Mouse (Mus musculus): Measurements from ENCODE around the gene Cass4.

Gene Cass4

DNA sequence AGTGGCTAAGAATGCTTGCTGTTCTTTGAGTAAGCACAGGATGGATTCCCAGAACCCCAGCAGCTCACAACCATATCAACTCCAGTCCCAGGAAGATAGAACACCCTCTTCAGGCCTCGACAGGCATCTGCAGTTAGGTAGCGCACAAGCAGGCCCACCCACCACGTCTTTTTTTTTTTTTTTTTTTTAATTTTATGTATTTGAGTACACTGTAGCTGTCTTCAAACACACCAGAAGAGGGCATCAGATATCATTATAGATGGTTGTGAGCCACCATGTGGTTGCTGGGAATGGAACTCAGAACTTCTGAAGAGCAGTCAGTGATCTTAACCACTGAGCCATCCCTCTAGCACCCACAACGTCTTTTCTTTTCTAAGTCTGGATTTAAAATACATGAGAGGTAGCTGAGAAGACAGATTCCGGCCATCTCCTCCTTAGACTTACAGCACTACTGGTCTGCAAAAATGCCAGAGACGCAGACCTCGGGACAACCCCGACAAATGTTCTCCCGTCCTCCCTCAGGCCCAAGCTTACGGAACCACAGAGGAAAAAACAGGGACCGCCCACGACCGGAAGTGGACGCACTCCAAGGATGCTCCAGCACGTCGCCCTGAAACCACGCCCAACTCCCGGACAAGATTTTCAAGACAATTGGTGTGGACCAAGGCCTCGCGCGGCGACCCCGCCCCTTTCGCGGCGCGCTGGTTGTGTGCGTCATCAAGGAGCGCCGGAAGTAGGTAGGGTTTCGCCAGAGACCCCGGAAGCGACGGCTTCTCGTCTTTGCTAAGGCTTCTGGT, 46.4 kb downstream of the Cass4 start, which contains the start of gene Rtf2:
TSS of gene Rtf2 (plus strand) at position 714 of the 797 bp plus-strand sequence.
- in situ Hi-C loops (cut with MboI, MseI): loop anchor here (5.0 kb wide), 1 partner anchor 58 kb away; no protein-coding TSS in a partner anchor

DNA sequence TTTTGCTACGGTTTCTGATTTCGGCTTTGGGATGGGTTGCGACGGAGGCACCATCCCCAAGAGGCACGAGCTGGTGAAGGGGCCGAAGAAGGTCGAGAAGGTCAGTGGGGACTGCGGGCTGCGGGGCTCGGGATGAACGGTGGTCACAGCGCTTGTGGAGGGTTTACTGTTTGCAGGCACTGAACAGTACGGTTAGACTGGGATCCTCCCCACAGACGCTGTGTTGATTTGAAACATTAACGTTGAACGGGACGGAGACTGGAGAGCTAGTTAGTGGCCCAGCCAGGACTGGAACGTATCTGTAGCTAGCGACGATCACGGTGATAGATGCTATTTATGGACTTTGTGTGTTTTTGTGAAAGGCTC, 47.0 kb downstream of the Cass4 start:
- in situ Hi-C loops (cut with MboI, MseI): no loop called here

DNA sequence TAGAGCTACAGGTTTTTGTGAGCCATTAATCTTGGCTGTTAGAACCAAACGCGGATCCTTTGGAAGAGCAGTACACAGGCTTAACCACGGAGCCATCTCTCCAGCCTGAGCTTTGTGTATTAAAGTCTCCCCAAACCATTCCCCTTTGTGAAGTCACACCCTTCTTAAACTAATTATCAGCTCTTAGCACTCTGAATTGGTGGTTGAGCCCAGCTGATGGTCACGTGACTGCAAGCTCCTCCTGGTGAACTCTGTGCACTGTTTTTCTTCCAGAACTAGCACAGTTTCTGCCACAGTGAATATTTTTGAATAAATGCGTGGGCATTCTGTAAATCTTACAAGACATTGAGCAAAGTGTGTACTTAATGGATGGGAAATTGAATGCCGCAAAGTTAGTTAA, 47.6 kb downstream of the Cass4 start:
- in situ Hi-C loops (cut with MboI, MseI): no loop called here

GRCm38 (mm10) chr2:172445617-172446016, 52.0 kb downstream of the Cass4 start:
- in situ Hi-C loops (cut with MboI, MseI): no loop called here

DNA sequence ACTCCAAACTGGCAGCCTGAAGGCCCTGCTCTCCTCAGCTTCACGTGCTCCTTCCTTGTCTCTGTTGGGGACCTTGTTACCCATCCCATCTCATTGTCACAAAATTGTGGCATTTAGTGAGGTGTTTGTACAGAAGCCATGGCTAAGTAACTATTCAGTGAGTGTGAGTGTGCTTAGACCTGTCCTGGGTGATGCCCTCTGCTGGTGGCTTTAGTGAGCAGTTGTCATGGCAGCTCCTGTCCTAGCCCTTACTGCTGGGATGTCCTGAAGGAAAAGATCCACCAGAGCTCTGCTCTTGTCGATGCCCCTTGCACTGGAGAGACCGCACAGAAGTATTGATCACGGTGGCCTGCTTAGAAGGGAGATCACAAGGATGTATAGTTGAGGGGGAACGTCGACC, 53.7 kb downstream of the Cass4 start:
- in situ Hi-C loops (cut with MboI, MseI): no loop called here

GRCm38 (mm10) chr2:172448329-172448728, 54.7 kb downstream of the Cass4 start:
- in situ Hi-C loops (cut with MboI, MseI): no loop called here

DNA sequence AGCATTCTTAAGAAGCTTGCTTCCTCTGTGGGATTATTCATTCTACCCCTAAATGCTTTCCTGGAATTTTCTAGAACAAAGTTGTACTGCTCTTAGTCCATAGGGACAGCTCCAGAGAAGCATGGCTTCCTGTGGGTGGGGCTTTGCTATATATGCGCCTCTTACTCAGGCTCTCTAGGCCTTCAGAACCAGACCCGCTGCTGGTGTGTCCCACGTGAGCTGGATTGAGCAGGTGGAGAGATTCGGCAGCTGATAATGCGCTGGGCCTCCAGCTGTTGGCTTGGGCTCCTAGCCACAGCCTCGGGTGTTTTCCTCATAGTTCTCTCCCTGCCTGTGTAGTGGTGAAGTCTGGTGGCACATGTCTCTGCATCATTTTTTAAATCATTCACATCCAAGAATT, 57.0 kb downstream of the Cass4 start:
- in situ Hi-C loops (cut with MboI, MseI): no loop called here

DNA sequence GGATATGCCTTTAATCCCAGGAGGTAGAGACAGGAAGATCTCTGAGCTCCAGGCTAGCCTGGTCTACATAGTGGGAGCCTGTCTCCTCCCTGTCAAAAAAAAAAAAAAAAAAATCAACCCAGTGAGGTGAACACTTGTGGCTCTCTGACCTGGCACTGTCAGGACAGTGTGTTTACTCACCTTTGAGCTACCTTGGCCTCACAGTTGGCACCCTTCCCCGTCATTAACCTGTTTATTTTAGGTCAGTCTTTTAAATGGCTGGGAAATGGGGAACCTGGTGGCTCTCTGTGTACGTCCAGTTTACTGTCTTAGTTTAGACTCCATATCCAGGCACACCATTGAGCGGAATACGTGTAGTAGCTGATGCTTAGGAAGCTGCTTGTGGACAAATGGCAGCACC, 58.4 kb downstream of the Cass4 start:
- in situ Hi-C loops (cut with MboI, MseI): no loop called here

- in situ Hi-C loops (cut with MboI, MseI): no loop called here
Observed at GRCm38 (mm10) chr2:172452458-172452857, 58.9 kb downstream of the Cass4 start.

GRCm38 (mm10) chr2:172458496-172458895, 64.9 kb downstream of the Cass4 start, which contains the start of gene Gcnt7:
Gcnt7 (minus strand) TSS chr2:172458596.
- in situ Hi-C loops (cut with MboI, MseI): no loop called here

DNA sequence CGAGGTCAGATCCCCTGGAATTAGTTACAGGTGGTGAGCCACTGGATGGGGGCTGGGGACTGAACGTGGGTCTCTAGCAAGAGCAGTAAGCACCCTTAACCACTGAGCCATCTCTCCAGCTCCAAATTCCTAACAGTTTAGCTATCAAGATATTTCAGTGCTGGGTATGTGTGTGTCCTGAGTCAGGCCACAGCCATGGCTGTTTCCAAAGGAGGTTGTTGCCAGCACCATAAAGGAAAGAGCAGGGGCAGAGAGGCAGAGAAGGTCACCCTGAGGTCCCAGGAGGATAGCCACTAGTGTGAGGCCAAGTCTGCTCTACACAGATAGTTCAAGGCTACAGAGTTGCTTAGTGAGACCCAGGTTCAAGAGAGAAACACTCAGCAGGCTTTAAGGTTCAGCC, 67.1 kb downstream of the Cass4 start:
- in situ Hi-C loops (cut with MboI, MseI): no loop called here

DNA sequence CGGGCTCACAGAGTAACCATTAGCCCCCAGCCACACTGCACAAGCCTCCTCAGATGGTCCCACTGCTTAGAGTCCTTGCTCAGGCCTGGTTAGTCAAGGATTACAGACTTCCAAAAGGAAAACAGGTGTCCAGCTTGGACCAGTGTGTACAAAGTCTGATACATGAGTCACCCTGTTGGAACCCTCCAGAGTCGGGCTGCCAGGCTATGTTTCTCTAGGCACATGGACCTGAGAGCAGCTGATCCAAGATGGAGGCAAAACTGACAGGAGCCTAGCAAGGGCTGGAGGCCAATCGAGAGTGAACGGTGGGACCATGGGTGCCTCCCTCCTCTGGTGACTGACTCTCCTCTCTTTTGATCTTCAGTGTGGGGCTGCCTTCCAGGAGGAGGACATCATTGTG, 69.2 kb downstream of the Cass4 start:
- in situ Hi-C loops (cut with MboI, MseI): no loop called here

GRCm38 (mm10) chr2:172466427-172467132, 73.0 kb downstream of the Cass4 start:
- in situ Hi-C loops (cut with MboI, MseI): no loop called here

- in situ Hi-C loops (cut with MboI, MseI): no loop called here
Observed at GRCm38 (mm10) chr2:172467206-172467605, 73.6 kb downstream of the Cass4 start.

GRCm38 (mm10) chr2:172468346-172468819, 74.8 kb downstream of the Cass4 start:
- in situ Hi-C loops (cut with MboI, MseI): no loop called here

- in situ Hi-C loops (cut with MboI, MseI): no loop called here
Observed at GRCm38 (mm10) chr2:172472318-172472717, 78.7 kb downstream of the Cass4 start, which contains the start of gene Fam209. Fam209 (plus strand) TSS chr2:172472520.

- in situ Hi-C loops (cut with MboI, MseI): no loop called here
Observed at GRCm38 (mm10) chr2:172473591-172473990, 80.0 kb downstream of the Cass4 start.

DNA sequence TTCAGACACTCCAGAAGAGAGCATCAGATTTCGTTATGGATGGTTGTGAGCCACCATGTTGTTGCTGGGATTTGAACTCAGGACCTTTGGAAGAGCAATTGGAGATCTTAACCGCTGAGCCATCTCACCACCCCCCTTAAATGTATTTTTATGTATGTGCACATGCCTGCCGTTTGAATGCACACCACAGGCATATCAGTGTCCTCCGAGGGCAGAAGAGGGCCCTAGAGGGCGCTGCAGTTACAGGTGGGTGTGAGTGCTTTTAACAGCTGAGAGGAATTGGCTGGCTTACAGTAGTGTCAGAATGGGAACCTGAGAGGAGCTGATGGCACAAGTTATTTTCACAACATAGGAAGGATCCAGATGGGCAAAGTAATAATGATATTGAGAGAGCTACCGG, 81.4 kb downstream of the Cass4 start:
- in situ Hi-C loops (cut with MboI, MseI): loop anchor here (5.0 kb wide), 1 partner anchor 297 kb away; no protein-coding TSS in a partner anchor

DNA sequence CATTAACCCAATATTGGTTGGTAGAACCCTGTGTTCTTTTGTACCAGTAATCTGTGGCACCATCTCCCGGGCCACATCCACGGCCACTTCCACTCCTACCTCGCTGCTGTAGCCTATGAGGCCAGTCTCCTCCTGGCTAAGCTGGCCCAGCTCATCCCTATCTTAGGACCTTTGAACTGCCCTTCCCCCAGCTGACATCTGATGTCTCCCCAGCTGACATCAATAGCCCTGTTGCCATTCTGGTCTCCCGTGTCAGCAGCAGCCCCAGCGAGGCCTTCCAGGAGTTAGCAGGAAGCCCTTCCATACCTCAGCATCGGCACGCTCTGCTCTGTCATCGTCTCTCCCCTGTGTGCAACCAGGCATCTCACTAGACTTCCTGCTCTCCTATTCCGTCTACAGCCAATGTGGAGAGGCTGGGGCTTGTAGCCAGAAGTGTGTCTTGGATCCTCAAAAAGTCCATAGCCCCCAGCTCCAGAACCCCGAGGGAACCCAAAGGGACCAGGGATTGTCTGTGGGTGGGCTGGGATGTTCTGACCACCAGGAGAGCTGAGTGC, 83.2 kb downstream of the Cass4 start:
- in situ Hi-C loops (cut with MboI, MseI): loop anchor here (5.0 kb wide), 1 partner anchor 296 kb away; no protein-coding TSS in a partner anchor

DNA sequence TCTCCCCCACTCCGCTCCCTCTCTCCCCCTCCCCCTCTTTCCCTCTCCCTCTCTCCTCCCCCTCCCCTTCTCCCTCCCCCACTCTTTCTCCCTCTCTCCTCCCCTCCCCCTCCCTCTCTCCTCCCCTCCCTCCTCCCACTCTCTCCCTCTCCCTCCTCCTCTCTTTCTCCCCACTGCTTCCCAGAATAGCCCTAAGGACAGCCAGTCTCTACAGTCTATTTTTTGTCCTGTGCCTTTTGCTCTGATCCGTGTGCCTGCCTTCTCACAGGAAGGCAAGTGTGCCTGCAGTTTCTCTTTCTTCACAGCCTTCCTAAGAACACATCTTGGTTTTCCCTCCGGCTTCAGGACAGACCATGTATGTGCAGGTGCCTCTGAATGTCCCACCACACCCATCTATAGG, 83.8 kb downstream of the Cass4 start:
- in situ Hi-C loops (cut with MboI, MseI): loop anchor here (5.0 kb wide), 1 partner anchor 295 kb away; no protein-coding TSS in a partner anchor

DNA sequence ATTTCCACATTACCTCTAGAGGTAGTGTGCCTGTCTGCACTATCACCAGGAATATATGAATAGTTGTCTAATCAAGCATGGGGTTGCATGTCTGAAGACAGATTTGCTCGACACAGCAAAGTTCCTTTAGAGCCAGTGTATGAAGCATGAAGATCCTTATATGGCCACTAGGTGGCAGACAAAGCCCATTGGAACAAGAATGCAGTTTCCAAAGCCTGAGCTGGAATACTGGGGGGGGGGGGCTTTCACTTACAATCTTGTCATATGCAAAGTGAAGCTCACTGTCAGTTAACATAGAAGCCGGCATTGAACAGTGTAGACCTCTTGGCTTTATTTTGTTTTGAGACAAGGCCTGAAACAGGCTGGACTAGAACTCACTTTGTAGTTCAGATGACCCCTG, 84.3 kb downstream of the Cass4 start:
- in situ Hi-C loops (cut with MboI, MseI): loop anchor here (5.0 kb wide), 1 partner anchor 294 kb away; no protein-coding TSS in a partner anchor

- in situ Hi-C loops (cut with MboI, MseI): no loop called here
Observed at GRCm38 (mm10) chr2:172480296-172480695, 86.7 kb downstream of the Cass4 start.
